Mouse (Mus musculus) midbrain, embryonic 16.5 days (tissue): ENCODE results near the gene Bicra. TPM values are rescaled to one million over a fixed set of nuclear protein-coding genes. Genes with fewer than 3 reads are reported as not detected.
A peak's percentile ranks its signal among the peaks of the same experiment; 100 is the strongest.

ENCODE experiments used
- ATAC-seq: fragments of 200-750 bp; cut with Nextera tagmentation; 2 replicates; pipeline ENCODE4 v1.8.0; 2017; ENCODE audit warnings: moderate TSS enrichment
- H3K27ac ChIP-seq: fragments of 300-500 bp; sonication (generic); 2 replicates; pipeline ENCODE4 v1.5.1; 2014; ENCODE audit warnings: mild to moderate bottlenecking, low read length, mixed read lengths
- H3K27me3 ChIP-seq: fragments of 300-500 bp; sonication (generic); 2 replicates; pipeline ENCODE4 v1.6.1; 2014; ENCODE audit warnings: low read depth, low read length, mixed read lengths; ENCODE audit not compliant: control insufficient read depth, insufficient read depth
- H3K36me3 ChIP-seq: fragments of 300-500 bp; sonication (generic); 2 replicates; pipeline ENCODE4 v1.6.1; 2014; ENCODE audit warnings: mild to moderate bottlenecking, low read length, moderate library complexity, mixed read lengths; ENCODE audit not compliant: control insufficient read depth, insufficient read depth
- H3K4me1 ChIP-seq: fragments of 300-500 bp; sonication (generic); 2 replicates; pipeline ENCODE4 v1.6.1; 2014; ENCODE audit warnings: mild to moderate bottlenecking, low read length, mixed read lengths; ENCODE audit not compliant: control insufficient read depth, insufficient read depth
- H3K4me2 ChIP-seq: fragments of 300-500 bp; sonication (generic); 2 replicates; pipeline ENCODE4 v1.6.1; 2014; ENCODE audit warnings: mild to moderate bottlenecking, low read length, mixed read lengths
- H3K4me3 ChIP-seq: fragments of 300-500 bp; sonication (generic); 2 replicates; pipeline ENCODE4 v1.5.1; 2014; ENCODE audit warnings: low read depth, mild to moderate bottlenecking, low read length, moderate library complexity, mixed read lengths
- H3K9ac ChIP-seq: fragments of 300-500 bp; sonication (generic); 2 replicates; pipeline ENCODE4 v1.6.1; 2014; ENCODE audit warnings: low read depth, low read length, mixed read lengths
- H3K9me3 ChIP-seq: fragments of 300-500 bp; sonication (generic); replicated peaks from 2 replicates; pipeline ENCODE4 v1.6.1; 2014; ENCODE audit warnings: mild to moderate bottlenecking, low read length, mixed read lengths; ENCODE audit not compliant: control insufficient read depth, poor library complexity, severe bottlenecking
- WGBS: fragments of 180-500 bp; shearing (Covaris S2); extraction: QIAGEN DNeasy Blood & Tissue Kit; methylation state at CpG from one replicate; pipeline ENCODE4 v1.1.7; 2014; 5-methylcytosine and 5-hydroxymethylcytosine counted together
- polyA plus RNA-seq: library from polyadenylated mRNA; unstranded; fragments of >200 nt; fragmentation: Nextera tagmentation; extraction: Ambion mirVana; gene quantifications from 2 replicates; pipeline ENCODE4 v1.2.1, GENCODE M21; 2015

The Bicra gene
- polyA plus RNA-seq, 1 experiment from 2014 or later: 5.9 TPM

DNA sequence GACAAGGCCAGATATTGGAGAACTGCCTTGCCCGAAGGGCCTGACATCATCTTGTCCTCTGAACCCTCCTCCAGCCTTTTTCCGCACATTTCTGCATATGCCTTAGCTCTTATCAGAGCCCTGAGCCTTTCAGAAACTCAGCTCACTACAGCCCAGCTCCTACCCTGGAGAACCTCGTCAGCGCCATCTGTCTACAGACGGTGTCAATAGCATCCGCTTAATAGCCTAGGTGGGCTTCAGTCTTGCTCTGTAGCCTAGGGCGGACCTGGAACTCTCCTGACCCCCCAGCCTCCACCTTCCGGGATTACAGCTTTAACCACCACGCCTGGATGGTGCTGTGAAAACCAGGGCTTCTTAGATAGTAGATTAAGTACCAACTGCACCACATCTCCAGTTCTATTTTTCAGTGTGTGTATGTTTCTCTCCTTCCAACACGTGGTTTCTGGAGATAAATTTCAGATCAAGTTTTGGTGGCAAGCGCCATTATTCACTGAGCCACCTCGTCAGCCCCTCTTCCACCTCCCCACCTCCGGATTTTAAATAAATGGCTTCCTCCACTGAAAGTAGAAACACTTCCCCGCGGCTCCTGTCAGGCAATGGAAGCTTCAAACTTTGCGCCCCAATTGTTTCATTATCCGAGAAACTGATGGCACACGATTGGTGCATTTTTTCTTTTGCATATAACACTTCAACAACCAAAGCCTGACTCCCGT, 4.3 kb upstream of the Bicra start:
- Histone ChIP-seq H3K36me3 (no peaks in the 10 kb centered on the region), H3K27ac (peak overlapping the region; percentile 66), H3K9me3 (no peaks in the 10 kb centered on the region), H3K9ac (peak overlapping the region; percentile 26; the same call in 1 of the 2 replicates), H3K4me3 (peak overlapping the region; percentile 46), H3K27me3 (no peaks in the 10 kb centered on the region), H3K4me1 (peaks cover 19% of the 10 kb centered on the region), H3K4me2 (peak overlapping the region; percentile 68)
- ATAC-seq: no peak
- 7% methylated on average over 19 of the region's 19 CpGs for WGBS

GRCm38 (mm10) chr7:16050600-16050999, 2.9 kb upstream of the Bicra start:
- Histone ChIP-seq H3K4me2 (no peak overlapping the region), H3K27ac (no peak overlapping the region), H3K36me3 (no peaks in the 10 kb centered on the region), H3K9me3 (no peaks in the 10 kb centered on the region), H3K27me3 (no peaks in the 10 kb centered on the region), H3K4me1 (peaks cover 24% of the 10 kb centered on the region), H3K4me3 (no peak overlapping the region), H3K9ac (no peak overlapping the region)
- no peak for ATAC-seq
- 93% methylated on average over 3 of the region's 3 CpGs for WGBS

DNA sequence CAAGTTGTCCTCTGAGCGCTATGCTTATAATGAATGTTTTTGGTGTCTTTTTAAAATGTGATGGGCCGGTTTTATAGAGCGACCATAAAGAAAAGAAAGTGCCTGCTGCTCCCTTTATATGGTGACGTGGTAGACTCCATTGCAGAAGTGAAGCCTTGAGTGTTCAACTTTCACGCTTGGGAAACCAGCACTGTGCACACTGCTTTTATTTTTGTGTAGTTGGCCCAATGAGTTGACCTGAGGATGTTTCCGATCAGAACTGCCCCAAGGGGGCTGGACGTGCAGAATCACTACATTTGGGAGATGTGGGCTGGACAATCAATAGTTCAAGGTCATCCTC, 1.8 kb upstream of the Bicra start:
- Histone ChIP-seq H3K4me2 (peak overlapping the region; percentile 85), H3K4me3 (peak overlapping the region; percentile 73), H3K9me3 (no peaks in the 10 kb centered on the region), H3K9ac (peak overlapping the region; percentile 70; the same call in 1 of the 2 replicates), H3K36me3 (no peaks in the 10 kb centered on the region), H3K27ac (no peak overlapping the region), H3K4me1 (peaks cover 35% of the 10 kb centered on the region), H3K27me3 (no peaks in the 10 kb centered on the region)
- WGBS: 82% methylated on average over 7 of the region's 7 CpGs
- ATAC-seq: no peak

- no peak; the same call in 1 of the 2 replicates for ATAC-seq
- Histone ChIP-seq H3K4me2 (peak overlapping the region; percentile 85), H3K4me1 (peaks cover 41% of the 10 kb centered on the region), H3K27ac (peak overlapping the region; percentile 99), H3K36me3 (no peaks in the 10 kb centered on the region), H3K9ac (peak overlapping the region; percentile 70), H3K27me3 (no peaks in the 10 kb centered on the region), H3K4me3 (peak overlapping the region; percentile 73), H3K9me3 (no peaks in the 10 kb centered on the region)
- WGBS: 9% methylated on average over 36 of the region's 36 CpGs
These were observed 1.2 kb upstream of the Bicra start for GRCm38 (mm10) chr7:16048675-16049575.

DNA sequence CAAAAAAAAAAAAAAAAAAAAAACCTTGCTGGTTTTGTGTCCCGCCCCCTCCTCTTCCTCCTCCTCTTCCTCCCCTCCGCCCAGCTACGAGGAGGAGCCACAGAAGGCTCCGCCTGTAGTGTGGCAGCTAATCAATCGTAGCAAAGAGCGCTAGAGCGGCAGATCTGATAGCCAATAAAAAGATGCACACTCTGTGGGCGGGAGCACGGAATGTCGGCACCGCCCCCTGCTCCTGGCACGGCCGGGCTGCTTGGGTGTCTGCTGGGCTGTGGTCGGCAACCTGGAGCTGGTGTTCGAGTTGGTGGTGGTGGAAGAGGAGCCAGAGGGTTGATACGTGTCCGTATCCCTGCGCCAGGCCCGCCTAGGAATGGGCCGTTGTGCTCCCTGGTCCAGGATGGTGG, 443 bp upstream of the Bicra start:
- peak overlapping the region; percentile 97 for H3K9ac ChIP-seq
- peak; percentile 86 for ATAC-seq
- no peaks in the 10 kb centered on the region for H3K36me3 ChIP-seq
- H3K27me3 ChIP-seq: no peaks in the 10 kb centered on the region
- peaks cover 48% of the 10 kb centered on the region for H3K4me1 ChIP-seq
- 0% methylated on average over 19 of the region's 20 CpGs for WGBS
- no peaks in the 10 kb centered on the region for H3K9me3 ChIP-seq
- H3K27ac ChIP-seq: peak overlapping the region; percentile 99
- peak overlapping the region; percentile 85 for H3K4me2 ChIP-seq
- peak overlapping the region; percentile 73 for H3K4me3 ChIP-seq

- ATAC-seq: peak; percentile 26
- peaks cover 44% of the 10 kb centered on the region for H3K4me1 ChIP-seq
- under 1% methylated on average over 43 of the region's 46 CpGs for WGBS
These were observed 1.0 kb downstream of the Bicra start for GRCm38 (mm10) chr7:16046481-16047337.

GRCm38 (mm10) chr7:16046101-16046480, 1.6 kb downstream of the Bicra start:
- Histone ChIP-seq H3K27me3 (no peaks in the 10 kb centered on the region), H3K9ac (peak overlapping the region; percentile 97), H3K4me2 (peak overlapping the region; percentile 85), H3K4me3 (peak overlapping the region; percentile 73), H3K27ac (peak overlapping the region; percentile 99), H3K4me1 (peaks cover 44% of the 10 kb centered on the region), H3K9me3 (no peaks in the 10 kb centered on the region), H3K36me3 (no peaks in the 10 kb centered on the region)
- 3% methylated on average over 7 of the region's 7 CpGs for WGBS
- peak; percentile 4; the same call in 1 of the 2 replicates for ATAC-seq

More at GRCm38 (mm10) chr7:16046481-16047337, 1.0 kb downstream of the Bicra start:
- no peaks in the 10 kb centered on the region for H3K27me3 ChIP-seq
- H3K36me3 ChIP-seq: no peaks in the 10 kb centered on the region
- H3K9ac ChIP-seq: peak overlapping the region; percentile 97
- H3K4me2 ChIP-seq: peak overlapping the region; percentile 85
- peak overlapping the region; percentile 73 for H3K4me3 ChIP-seq
- H3K9me3 ChIP-seq: no peaks in the 10 kb centered on the region
- H3K27ac ChIP-seq: peak overlapping the region; percentile 99

DNA sequence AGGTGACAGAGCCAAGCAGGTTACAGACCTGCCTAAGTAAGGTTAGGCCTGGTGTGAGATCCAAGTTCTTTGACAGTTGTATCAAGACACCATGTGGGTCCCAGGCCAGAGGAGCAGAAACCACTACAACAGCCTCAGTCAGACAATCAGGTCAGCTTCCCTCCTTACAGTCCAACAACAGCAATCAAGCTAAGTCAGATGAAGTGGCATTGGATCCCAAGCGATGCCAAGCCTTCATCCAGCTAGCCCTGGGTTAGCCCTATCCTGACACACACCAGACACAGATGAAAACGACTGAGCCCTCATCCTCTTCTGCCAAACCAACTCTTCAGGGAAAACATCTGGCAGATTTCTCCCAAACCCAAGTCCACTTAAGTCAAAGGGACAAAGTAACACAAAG, 2.2 kb downstream of the Bicra start:
- Histone ChIP-seq H3K9me3 (no peaks in the 10 kb centered on the region), H3K4me2 (peak overlapping the region; percentile 85), H3K4me3 (peak overlapping the region; percentile 73), H3K27ac (peak overlapping the region; percentile 99), H3K9ac (no peak overlapping the region), H3K4me1 (peaks cover 44% of the 10 kb centered on the region), H3K36me3 (no peaks in the 10 kb centered on the region), H3K27me3 (no peaks in the 10 kb centered on the region)
- WGBS: 64% methylated on average over 2 of the region's 2 CpGs
- no peak for ATAC-seq
